Mouse (Mus musculus) spleen, adult 12 weeks (tissue): ENCODE data around the gene Dpp8.
"Not testable (repeated sequence)": the region's sequence is repeated elsewhere in the genome, so short reads cannot be mapped to it uniquely, and the experiment has no call there.

Source experiments
- DNase-seq: peaks from one replicate; pipeline ENCODE4 v3.0.0; 2022; ENCODE audit warnings: low spot score

Gene Dpp8

DNA sequence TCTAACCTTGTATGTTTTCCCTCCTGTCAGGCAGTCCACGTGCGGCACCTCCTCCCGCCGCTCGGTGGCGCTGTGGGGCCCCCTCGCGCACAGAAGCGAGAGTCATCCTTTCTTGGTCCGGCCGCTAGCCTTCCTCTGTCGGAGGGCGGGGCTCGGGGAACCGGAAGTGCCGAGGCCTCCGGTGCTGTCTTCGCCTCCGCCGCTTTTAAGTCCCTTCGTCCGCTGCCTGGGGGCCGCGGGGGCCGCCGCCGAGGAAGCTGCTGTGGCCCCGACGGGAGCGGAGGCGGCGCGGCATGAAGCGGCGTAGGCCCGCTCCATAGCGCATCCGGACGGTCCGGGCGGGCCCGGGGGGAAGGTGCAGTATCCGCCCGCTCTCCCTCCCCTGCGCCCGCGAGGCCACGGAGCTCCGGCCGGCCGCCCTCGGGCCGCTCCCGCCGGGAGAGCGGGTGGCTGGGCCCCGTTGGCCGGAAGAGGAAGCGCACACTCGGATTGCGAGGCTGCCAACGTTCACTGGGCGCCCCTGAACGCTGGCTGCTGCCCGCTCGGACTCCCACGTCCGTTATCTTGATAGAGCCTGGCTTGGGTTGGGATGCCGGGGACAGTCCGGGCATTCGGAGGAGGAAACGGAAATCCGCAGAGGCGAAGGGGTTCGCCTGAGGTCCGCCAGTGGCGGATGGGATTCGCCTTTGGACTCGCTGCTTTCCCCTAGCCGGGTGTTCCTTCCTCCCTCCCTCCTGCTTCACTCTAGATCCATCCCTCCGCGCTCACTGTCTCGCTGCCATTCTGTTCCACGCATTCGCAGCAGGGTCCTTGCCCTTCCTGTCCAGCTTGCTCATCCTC, at the start of gene Dpp8:
Gene Dpp8, plus strand, starts transcription at position 146 of the 840 bp plus-strand sequence.
- DNase-seq, result peak; percentile 90

DNA sequence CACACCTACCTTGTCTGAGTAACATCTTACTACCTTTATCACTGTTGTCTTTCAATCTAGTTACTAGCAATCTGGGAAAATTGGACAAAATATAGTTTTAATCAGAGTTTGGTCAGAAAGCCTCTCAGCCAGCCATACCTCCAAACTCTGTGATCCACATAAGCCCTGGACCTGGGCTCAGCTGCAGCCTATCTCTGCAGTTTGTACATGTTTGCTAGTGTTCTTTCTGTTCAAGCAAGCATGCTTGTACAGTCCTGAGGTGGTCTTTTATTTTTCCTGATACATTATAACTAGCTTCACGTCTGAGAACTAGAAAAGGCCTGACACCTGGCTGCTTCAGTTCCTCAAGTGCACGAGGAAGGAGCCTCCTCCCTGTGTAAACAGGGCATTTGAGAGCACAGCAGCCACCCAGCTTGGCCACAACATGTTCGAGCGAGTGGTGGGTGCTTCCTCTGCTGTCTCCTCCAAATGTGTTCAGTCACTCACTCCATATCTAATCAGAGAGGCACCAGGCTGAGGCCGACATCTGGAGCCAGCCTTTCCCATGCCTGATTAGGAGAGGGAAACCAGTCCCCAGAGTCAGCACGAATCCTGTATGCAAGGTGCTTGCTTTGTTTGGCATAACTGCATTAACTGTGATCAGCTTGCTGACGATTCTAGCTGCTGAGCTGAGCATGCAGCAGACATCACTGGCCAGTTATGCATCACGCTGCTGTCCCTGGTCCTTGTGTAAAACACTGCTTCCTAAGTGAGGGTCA, 47.0 kb upstream of the Dpp8 start:
- DNase-seq, result no peak

DNA sequence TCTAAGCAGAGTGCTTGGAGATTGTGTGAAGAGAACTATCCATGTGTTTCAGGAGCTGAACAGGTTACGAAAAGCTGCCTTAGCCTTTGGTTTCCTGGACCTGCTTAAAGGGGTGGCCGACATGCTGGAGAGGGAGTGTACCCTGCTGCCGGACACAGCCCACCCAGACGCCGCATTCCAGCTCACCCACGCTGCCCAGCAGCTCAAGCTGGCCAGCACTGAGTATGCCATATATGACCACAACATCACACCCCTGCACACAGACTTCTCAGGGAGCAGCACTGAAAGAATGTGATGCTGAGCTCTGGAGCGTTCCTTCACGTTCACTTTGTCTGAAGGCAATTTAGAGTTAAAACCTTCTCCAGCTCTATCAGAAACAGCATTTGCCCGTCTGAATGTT, 46.4 kb upstream of the Dpp8 start:
- DNase-seq, result no peak

DNA sequence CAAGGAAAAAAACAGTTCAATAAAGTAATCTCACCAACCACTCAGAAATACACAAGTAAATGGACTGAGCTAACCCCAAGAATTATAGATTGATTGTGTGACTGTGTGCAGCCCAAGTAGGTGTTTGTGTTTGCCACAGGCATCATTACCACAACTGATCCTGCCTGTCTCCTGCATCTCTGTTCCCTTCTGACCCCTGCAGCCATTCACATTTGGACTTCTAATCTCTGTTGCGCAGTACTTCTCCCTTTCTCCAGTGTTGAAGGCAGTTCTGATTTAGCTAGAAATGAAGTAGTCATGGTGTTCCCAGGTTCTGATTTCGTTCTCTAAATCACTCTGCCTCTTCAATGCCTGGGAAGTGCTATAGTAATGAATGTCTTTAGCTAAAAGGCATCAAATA, 44.6 kb upstream of the Dpp8 start:
- DNase-seq, result no peak

DNA sequence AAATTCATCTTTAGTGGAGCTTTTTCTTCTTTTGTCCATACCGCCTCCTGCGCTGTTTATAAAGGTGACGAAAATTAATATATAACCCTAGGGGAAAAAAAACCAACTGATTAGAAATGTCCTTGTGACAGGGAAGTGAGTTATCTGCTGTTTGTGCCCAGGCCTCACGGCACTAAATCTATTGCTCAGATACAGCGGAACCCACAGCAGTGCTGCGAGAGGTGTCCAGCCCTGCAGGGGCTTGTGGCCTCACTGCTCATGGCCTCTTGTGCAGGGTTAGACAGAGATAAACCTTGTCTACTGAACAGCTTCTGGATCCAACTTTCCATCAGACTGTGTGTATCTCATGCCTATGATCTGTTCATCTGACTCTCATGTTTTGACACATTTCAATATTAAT, 43.8 kb upstream of the Dpp8 start:
- DNase-seq, result no peak

DNA sequence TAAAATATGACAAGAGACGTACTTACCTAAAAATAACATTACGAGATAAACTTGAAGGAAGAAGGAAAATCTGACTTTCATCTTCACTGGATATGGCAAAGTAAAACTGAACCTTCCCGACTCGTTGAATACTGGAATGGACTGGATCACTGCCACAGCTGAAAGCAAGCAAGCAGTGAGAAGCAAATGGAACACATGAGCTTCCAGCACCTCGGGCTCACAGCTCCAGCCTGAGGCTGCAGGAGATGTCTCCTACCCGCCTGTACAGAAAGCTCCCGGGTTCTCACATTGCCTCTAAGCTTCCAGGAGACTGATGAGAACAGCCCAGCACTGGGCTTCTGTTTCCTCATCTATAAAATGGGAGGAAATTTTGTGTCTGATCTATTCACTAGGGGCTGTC, 41.9 kb upstream of the Dpp8 start:
- no peak for DNase-seq

DNA sequence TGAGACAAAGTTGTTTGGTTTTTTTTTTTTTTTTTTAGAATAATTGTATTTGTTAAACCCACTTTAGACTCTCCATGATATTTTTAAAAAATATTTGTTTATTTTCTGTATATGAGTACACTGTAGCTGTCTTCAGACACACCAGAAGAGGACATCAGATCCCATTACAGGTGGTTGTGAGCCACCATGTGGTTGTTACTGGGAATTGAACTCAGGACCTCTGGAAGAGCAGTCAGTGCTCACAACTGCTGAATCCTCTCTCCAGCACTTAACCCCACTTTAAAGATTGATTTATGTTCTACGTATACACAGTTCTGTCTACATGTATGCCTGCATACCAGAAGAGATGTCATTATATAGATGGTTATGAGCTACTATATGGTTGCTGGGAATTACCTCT, 36.8 kb upstream of the Dpp8 start:
- DNase-seq, result not testable (repeated sequence)

DNA sequence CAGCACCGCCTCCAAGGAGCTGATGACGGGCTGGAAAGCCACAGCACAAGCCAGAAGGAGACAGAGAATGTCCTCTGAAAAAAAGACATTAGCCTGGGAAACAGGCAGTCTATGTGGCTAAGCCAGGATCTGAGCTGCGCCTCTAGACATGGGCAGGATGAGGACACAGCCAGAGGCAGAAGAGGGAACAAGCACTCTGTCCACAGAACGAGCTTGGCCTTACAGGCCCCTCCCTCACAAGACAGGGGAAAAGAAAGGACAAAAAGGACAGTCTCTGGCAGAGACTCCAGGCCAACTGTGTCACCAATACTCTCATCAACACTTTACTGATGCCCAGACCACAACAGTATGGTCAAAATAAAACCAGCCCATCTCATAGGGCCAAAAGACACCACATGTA, 30.7 kb upstream of the Dpp8 start:
- DNase-seq, result no peak

DNA sequence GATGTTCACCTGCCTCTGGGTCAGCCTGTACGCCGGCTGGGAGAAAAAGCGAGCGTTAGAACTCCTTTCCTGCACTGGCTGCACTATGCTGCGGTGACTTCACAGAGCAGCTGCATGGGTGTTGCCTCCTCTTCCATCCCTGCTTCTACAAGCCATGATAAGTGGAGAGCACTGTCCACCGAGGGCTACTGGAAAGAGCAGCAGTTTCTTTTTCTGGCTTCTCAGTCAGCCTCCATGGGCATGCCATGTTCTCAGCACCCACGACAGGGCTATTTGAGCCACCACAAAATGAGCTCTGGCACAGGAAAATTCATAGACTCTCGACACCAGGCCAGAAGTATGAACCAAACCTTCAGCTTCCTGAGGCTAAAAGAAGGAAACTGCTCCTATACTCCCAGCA, 26.5 kb upstream of the Dpp8 start:
- no peak for DNase-seq

DNA sequence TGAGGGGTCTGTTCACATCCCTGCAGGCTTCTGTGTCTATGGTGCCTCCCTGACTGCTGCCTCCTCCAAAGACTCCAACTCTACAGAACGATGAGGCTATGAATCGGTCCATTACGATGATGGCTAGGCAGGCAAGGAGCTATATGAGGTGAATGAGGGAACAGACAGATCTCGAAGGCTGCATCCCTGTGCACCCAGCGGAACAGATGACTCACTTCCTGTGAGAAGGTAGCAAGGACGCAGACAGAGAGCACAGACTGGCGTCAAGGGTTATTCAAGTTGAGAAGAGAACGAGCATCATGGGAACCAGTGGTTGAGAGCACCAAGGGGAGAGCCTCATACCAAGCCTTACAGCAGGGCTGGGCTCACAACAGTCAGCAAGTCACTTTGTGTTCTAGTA, 21.6 kb upstream of the Dpp8 start:
- no peak for DNase-seq

DNA sequence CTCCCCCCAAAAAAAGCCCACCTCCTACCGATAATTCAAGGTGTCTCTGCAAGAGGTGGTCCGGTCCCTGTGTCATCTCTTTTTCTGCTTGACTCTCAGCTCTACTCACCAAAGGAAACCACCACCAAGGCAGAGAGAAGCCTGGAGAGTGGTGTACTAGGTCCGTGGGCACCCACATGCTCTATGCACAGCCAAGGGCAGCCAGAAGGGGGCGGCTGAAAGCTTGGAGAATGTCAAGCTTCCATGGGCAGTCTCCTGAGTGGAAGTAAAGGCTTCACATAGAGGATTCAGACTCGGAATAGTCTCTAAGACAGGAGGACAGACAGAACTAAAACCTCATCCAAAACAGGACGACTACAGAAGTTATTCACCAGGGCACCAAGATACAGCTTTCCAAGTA, 20.9 kb upstream of the Dpp8 start:
- DNase-seq, result no peak

DNA sequence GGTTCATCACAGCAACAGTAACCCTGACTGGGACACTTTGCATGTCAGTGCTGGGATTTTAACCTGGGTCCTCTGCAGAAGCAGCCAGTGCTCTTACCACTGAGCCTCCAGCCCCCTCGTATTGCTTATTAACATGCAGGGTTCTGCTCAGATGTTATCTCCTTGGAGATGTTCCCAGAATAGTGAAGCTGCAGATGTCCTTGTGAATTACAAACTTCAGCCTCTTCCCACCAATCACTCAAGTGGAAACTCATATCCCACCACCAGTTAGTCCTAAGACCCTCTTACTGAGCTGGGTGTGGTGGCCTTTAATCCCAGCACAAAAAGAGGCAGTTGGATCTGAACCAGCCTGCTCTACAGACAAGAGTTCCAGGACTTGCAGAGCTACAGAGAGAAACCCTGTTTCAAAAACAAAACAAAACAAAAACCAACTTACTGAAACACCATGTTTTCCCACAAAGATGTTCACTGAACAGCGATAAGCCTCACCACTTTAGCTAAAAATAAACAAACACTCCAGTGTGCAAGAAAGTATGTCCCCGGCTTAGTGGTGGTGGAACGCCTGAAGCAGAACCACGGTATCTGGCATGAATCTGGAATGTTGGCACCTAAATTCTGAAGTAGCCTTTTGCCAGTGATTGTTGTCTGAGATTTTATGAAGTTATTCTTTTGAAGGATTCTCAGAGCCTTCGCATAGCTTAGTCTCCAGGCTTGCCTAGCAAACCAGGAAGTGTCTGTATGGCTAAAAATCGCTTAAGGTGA, 16.6 kb upstream of the Dpp8 start:
- DNase-seq, result no peak

DNA sequence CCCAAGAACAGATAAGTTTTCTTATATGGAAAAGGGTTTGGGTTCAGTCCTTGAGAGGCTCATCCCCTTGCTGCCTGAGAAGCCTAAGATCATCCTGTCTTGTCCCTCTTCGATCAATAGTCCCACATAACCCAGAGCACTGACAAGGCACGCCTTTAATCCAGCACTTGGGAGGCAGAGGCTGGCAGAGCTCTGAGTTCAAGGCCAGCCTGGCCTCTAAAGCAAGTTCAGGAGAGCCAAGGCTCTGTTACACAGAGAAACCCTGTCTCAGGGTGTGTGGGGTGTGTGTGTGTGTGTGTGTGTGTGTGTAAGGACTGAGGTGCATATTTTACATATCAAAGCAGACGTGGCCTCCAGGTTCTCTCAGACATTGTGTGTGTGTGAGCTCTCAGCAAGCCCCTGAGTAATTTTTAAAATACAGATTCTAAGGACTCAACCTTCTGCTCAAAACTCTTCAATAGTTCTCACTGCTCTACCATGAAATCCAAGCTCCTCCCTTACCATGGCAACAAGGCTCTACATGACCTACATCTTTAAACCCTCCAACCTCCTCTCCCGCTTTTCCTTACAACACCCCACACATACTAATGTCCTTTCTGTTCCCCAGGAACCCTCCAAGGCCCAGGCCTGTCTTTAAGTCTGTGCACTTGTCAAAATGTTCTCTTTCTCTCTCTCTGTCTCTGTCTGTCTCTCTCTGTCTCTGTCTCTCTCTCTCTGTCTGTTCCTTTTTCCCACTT, 15.8 kb upstream of the Dpp8 start:
- no peak for DNase-seq

DNA sequence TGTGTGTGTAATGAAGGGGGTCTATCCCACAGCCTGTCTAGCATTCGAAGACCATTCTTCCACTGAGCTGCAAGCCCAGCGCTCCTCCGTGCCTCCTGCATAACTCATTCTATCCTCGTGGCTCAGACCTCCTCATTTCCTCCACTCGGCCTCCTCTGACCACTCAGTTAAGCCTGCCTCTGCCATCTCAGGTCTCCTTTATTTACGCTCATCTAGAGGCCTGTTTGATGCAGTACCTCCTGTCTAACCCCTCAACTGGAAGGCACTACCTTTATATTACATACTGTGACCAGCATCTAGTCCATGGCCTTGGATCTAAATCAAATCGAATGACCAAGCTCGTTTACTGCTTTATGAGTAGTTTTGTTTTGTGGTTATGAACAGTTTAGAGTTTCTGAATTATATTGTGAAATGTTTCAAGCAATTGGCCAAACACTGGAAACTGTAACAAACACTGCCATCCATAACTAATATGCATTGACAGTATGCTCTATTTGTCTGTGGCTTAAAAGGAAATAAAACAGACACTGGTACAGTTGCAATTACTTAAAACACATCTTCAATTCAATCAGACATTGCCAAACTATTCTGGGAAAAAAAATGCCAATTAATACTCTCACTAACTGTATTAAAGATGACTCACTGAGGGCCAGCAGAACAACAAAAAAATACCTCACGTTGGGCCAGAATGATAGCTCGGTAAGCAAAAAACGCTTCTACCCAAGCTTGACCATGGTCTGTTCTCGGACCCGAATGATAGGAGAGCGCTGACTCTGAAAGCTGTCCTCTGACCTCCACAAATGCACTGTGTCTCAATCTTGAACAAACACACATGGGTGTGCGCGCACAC, 15.0 kb upstream of the Dpp8 start:
- no peak for DNase-seq

DNA sequence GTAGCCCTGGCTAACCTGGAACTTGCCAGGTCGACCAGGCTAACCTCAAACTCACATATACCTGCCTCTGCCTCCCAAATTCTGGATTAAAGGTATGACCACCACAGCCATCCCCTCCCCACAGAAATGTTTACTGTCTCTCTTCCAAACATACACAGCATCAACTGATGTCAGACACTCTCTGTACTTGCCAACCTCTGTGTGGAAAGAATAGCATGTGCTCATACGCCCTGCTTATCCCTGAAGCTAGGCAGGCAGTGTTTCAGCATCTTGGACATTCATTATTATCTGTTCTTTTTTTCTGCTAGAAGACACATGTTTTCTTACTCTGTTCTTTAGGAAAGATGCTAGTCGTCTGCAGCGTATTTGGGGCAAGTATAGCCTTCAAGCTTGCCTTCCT, 14.3 kb upstream of the Dpp8 start:
- DNase-seq, result no peak

DNA sequence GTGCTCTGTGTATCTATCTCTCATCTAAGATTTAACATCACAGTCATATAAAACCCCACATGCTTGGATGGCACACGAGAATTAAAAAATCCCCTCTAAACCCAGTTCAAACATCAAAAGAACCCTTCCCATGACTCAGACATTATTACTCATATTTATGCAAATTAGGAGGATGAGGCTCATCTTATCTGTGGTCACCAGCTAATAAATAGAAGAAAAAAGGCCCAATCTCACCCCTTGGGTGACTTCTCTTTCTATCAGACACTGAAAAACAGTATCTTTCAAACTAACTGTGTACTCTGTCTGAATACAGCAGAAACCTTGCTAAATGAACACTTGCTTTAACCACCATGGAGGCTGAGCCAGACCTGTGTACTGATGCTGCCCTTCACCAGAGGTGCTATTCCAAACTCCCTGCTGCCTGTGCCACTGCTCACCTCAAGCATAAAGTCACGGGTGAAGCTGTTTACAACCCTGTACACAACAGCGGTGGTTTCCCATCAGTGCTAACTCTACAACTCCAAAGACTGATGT, 13.6 kb upstream of the Dpp8 start:
- DNase-seq, result no peak

DNA sequence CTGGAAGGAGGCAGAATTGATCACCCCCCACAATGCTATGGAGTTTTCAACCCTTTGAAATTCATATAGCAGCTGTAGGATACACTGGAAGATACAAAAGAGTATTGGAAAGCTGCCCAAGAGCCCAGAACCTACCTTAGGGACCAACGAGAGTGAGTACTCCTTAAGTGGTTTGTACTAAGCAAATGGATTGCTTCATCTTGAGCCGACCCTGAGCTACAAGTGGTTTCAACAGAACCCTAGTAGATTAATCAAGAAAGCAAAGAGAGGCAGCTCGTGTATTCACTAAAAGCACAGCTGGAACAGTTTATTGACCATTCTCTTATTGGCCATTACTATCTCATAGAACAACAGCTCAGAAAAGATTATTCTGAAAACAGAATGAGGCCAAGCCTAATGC, 13.1 kb upstream of the Dpp8 start:
- DNase-seq, result no peak

DNA sequence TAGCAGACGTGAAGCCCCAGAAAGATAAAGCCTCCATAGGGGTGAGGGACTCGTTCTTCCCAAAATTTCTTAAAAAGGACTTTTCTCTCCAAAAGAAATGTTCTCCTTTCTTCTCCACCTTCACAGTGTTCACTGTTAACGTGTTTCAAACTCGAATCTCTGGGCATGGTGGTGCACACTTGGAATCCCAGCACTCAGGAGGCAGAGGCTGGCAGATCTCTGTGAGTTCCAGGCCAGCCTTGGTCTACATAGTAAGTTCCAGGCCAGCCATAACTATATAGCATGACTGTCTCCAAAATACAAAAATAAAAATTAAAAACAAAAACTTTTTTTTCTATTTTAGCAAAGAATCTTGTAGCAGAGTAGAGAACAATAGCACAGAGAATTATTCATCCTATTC, 12.1 kb upstream of the Dpp8 start:
- DNase-seq, result no peak

DNA sequence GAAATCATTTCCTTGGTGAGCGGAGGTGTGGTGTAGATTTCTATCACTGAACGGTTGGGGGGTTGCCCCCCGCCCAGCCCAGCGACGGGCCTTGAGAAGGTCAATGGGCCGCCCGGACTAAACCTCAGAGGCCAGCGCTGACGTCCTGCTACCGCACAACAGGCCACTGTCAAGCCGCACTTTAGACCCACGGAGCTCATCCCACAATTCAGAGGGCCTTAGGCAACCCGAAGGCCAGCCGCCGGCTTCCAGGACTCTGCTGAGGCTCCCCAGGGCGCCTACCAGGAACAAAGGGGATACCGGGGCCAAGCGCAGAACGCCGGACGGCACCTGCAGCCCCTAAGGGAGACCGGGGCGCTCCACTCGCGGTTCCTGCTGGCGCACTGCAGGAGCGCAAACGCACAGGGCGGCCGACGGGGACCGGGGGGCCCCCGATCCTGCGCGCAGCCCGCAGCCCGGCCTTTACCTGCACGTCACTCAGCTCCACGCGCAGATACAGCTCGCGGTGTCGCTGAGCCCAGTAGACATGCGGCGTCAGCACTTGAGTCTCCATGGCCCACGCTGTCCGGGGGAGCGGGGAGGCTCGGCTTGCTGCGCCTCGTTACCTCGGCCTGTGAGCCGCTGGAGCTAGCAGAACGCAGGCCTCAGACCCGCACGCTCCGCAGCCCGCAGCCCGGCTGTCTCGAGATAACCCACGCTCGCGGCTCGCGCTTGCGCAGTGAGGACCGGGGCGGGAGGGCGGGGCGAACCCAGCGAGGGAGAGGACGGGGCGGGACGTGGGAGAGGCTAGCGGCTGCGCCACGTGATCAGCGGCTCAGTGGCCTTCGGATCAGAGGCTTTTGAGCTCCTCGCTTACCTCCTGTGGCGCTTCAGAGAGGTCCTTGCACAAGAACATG, 11.0 kb upstream of the Dpp8 start, which contains the start of gene Hacd3:
Gene Hacd3, minus strand, starts transcription at position 703 of the 896 bp plus-strand sequence.
- DNase-seq, result peak; percentile 76
